Mouse (Mus musculus) CH12.LX (cell line): Measurements from ENCODE around the gene Btbd9.

Source experiments
- BHLHE40 ChIP-seq: IDR thresholded peaks from 2 replicates; pipeline ENCODE4 v1.6.1; 2011; ENCODE audit warnings: mild to moderate bottlenecking, low read depth, low read length, improper control_type of control experiment
- CTCF ChIP-seq, 2 experiments: IDR thresholded peaks in 1 of 2; conservative IDR thresholded peaks in 1 of 2; 2 replicates each; pipeline ENCODE4 v1.5.1; 2011 to 2012; ENCODE audit warnings: low read depth in 2 of 2, low read length in 2 of 2, improper control_type of control experiment in 1 of 2, inconsistent platforms in 1 of 2, mild to moderate bottlenecking in 1 of 2, moderate library complexity in 1 of 2
- E2F4 ChIP-seq: IDR thresholded peaks from 2 replicates; pipeline ENCODE4 v1.6.1; 2011; ENCODE audit warnings: low read depth, low read length, improper control_type of control experiment; ENCODE audit not compliant: insufficient replicate concordance
- EP300 ChIP-seq: IDR thresholded peaks from 2 replicates; pipeline ENCODE4 v1.6.1; 2011; ENCODE audit warnings: low read length, improper control_type of control experiment
- GABPA ChIP-seq: IDR thresholded peaks from 2 replicates; pipeline ENCODE4 v1.6.1; 2012; ENCODE audit warnings: low read depth, low read length, improper control_type of control experiment, inconsistent platforms; ENCODE audit not compliant: insufficient replicate concordance
- IRF4 ChIP-seq: IDR thresholded peaks from 2 replicates; pipeline ENCODE4 v1.6.1; 2014; ENCODE audit warnings: low read depth, mild to moderate bottlenecking, inconsistent platforms, low read length, improper control_type of control experiment
- MAFK ChIP-seq: IDR thresholded peaks from 2 replicates; pipeline ENCODE4 v1.6.1; 2011; ENCODE audit warnings: low read length, improper control_type of control experiment; ENCODE audit not compliant: insufficient replicate concordance
- MAZ ChIP-seq: IDR thresholded peaks from 2 replicates; pipeline ENCODE4 v1.6.1; 2012; ENCODE audit warnings: low read depth, mild to moderate bottlenecking, inconsistent platforms, low read length, improper control_type of control experiment, moderate library complexity
- POLR2A ChIP-seq: IDR thresholded peaks from 2 replicates; pipeline ENCODE4 v1.6.1; 2011; ENCODE audit warnings: low read depth, mild to moderate bottlenecking, improper control_type of control experiment, low read length
- TCF12 ChIP-seq: IDR thresholded peaks from 2 replicates; pipeline ENCODE4 v1.6.1; 2014; ENCODE audit warnings: low read depth, mild to moderate bottlenecking, inconsistent platforms, low read length, improper control_type of control experiment
- ZNF384 ChIP-seq: IDR thresholded peaks from 2 replicates; pipeline ENCODE4 v1.6.1; 2012; ENCODE audit warnings: low read depth, low read length, improper control_type of control experiment, inconsistent platforms

DNA sequence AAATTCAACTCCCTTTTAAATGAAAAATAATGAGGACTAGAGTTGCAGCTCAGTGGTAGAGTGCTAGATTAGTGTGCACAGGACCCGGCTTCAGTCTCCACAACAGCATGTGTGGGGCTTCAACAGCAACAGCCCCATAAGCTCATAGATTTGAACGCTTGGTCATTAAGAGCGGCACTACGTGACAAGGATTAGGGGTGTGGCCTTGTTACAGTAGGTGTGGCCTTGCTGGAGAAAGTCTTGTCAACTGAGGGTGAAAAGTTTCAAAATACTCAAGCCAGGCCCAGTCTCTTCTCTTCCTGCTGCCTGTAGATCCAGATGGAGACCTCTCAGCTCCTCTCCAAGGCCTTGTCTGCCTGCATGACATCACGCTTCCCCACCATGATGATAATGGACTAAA is 84.1 kb downstream of the Btbd9 start:
- TF ChIP-seq POLR2A (no peak), CTCF (conservative IDR thresholded peaks at IDR 0.05 in 1 of 2, IDR thresholded peaks at IDR 0.05 in 1 of 2; ENCODE audit: low read depth in 2 of 2, low read length in 2 of 2) (no peak), EP300 (no peak), BHLHE40 (no peak), GABPA (no peak), E2F4 (no peak), IRF4 (no peak), TCF12 (no peak), MAZ (no peak), MAFK (no peak), ZNF384 (no peak)
